Mouse (Mus musculus) lung, postnatal 0 days (tissue): ENCODE results near the gene Nars2.

ENCODE experiments used
- CTCF ChIP-seq: IDR thresholded peaks from 2 replicates; pipeline ENCODE4 v1.5.1; 2016; ENCODE audit warnings: antibody characterized with exemption, mild to moderate bottlenecking
- EP300 ChIP-seq: IDR thresholded peaks from 2 replicates; pipeline ENCODE4 v1.6.1; 2016; ENCODE audit warnings: antibody characterized with exemption, mild to moderate bottlenecking, control low read depth

DNA sequence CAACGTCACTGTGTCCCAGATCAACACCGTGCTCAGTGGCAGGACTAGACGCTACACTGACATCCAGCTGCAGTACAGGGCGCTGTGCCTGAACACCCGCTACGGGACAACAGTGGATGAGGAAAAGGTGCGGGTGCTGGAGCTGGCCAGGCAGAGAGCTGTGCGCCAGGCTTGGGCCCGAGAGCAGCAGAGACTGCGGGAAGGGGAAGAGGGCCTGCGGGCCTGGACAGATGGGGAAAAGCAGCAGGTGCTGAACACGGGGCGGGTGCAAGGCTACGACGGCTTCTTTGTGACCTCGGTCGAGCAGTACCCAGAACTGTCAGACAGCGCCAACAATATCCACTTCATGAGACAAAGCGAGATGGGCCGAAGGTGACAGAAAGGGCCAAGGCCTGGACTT lies 45.1 kb upstream of the Nars2 start:
- TF ChIP-seq EP300 (no peak), CTCF (no peak)
